Mouse (Mus musculus): ENCODE measurements at regions not wholly inside any gene's neighbourhood (a gene's known extent, or its start where the extent isn't known, plus 50 kb on each side); places are given as distances from the start of the nearest gene placed in this dataset.
A peak's percentile ranks its signal among the peaks of the same experiment; 100 is the strongest.

DNA sequence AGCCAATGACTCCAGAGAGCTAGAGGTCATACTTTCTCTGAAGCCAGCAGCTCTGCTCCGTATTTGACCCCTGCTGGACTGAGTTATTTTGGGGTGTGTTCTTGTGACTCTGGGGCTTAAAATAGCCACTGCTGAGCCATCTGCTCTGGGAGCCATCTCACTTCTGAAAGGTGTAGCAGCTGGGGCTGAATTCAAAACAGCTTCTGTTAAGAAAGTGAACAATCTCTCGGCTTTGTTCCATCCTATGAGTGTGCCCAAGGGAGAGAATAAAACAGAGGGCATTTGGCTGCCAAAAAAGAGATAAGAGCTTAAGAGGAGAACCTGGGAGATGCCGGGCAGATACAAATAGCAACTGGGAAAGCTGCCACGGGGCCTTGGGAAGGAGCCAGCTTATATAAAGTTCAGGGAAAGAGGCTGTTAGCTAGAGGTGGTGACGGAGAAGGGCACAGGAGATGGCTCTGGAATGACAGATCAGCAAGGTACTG is 611.7 kb upstream of the Castor2 start:
- DNase-seq, result peak; percentile 57

DNA sequence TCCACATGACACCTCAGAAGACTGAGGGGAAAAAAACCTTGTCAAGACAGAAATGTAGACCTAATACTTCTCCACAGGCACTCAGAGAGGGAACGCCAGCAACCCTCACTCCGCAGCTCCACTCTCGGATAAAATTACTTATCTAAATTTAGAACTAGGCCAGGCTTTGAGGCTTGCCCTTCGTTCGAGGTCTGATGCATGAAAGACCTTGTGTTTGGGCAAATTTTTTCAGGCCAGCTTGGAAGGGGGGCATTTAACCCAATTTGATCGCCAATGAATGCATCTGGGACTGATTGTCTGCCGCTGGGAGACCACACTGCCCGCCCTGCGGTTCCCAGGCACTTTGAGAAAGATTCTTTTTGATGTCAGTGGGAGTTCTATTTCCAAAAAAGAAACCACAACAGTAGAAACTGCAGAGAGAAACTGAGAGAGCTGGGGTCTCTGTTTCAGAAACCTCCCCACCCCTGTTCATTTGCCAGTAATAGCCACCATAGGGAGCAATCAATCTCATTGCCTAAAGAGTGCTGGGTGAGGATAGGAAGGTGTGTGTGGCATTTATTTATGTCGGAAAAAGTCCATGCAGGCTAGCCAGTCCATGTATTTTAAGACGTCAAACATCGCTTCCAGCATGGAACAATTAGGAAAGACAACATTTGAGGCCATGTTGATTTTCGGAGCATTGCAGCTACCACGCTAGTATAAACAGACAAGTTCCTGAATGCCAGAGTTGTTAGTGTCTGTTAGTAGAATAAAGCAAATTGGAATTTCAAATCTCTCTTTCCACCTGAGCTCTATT is 617.0 kb upstream of the Castor2 start:
- DNase-seq, result peak; percentile 14

DNA sequence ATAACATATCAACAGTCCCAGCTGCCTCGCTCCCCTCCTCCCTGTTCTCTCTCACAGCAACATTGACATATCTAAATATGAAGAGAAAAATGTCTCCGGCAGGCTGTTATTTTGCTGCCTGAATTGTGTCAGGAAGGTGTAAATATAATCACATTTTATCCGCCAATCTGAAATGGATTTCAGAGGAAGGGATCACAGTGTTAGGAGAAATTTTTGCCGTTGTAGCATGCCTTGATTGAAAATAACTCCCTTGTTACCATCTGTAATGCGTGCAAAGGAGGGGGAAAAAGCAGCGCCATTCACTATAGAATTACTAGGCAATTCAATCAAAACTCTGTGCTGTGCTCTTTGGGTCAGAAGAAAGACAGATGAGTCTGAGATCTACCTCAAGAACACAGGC is 620.3 kb upstream of the Castor2 start:
- DNase-seq, result no peak

DNA sequence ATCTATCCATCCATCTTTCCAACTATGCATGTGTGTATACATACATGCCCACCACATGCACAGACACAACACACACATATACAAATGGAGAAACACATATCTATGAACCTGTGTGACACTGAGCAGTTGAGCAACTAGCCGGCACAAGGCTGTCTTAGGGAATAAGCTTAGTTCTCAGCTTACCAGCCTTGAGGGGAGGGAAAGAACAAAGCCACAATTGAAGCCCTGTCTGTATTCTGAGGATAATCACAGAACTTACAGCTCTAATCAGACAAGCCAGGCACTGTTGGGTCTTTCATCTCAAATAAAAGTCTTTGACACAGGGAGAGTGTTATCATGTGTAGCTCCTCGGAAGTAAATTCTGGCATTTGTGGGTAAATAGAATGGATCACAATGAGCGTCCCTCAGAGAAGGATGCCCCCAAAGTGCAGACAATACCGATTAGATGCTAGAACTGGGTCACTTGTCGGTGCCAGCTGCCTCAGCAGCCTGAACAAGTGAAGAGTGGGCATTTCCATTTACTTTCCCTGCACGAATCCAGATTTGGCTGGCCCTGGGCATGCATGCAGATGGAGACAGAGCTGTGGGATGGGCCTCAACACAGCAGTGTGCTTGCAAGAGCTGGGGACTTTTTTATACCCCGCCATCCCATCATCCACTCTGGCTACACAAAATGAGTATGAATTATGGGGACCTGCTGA is 646.0 kb upstream of the Castor2 start:
- peak; percentile 48 for DNase-seq

DNA sequence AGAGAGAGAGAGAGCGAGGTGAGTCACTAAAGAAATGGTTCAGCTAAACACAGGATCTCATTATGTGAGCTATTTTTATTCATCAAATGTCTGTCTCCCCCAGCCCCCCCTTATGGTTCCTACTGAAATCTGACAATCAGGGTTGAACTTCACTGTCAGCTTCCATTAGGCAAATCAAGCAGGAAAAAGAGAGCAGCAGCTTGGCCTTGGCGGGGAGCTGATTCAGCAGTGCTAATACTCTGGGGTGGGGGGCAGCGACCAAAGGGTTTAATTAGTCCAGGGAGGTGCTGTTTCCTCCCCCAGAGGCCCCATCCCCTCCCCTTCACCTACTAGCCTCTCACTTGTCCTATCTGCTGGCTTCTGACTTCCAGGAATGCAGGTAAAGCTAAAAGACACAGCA is 649.6 kb upstream of the Castor2 start:
- no peak for DNase-seq

DNA sequence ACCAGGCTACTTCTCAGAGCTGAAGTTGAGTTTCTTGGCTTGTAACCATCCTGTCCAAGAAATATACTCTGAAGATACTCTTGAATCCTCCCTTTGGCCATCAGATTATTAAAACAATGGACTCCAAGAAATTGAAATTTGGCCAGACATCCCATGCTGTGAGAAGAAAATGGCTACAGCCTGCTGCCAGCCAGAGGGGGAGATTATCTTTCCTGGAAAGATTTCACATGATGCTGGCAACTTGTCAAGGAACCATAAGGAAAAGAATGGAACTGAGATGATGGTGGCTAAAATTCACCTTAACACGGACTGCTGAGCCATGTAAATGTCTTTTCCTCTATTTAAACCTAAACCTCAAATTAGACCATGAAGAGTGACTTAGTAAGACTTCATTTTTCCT is 698.7 kb upstream of the Castor2 start:
- DNase-seq, result no peak

DNA sequence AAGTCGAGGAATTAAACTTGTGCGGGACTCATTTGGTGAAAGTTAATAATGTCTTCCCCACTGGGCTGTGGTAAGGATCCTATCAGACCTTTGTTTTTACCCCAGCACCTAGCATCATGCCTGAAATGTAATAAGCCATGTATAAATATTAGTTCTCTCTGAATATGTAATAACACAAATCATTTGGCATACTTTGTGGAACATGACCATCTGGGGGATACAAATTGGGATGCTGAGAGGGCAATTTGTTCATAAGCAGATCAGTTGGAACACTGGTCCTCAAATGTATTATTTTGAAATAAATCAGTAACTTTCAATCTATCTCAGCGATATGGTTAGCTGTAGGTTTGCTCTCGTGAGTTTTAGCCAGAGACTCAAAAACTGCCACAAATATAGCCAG is 709.6 kb upstream of the Castor2 start:
- no peak for DNase-seq

DNA sequence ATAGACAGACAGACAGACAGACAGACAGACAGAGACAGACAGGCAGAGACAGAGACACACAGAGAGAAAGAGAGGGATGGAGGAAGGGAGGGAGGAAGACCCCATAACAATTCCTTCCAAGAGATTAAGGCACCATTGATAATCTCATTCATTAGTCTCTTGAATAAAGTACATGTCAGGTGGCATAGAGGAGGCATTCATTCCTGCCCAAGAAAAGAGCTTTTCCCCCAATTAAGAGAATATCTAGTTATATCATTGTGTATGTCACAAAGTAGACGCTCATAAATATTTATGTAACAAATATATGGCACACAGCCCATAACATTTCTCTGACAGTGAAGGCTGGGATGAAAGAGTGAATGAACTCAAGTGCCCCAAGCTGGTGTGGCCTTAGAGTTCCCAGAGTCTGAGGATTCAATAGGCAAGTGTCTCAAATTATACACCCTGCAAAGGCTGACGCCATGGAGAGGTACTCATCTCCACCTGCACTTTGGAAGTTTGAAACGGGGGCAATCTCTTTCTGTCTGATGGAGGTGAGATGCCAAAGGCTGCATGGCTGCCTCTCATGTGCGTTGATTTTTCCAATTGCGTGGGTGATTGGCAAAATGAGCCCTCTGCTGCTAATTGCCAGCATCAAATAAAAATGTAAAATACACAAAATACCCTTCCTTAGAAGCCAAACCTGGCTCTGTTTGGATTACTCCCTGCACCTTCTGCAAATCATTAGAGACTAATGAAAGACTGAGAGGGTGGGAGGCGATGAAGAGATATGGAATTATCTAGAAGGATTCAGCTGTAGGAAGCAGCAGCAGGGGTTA is 710.3 kb upstream of the Castor2 start:
- no peak for DNase-seq

DNA sequence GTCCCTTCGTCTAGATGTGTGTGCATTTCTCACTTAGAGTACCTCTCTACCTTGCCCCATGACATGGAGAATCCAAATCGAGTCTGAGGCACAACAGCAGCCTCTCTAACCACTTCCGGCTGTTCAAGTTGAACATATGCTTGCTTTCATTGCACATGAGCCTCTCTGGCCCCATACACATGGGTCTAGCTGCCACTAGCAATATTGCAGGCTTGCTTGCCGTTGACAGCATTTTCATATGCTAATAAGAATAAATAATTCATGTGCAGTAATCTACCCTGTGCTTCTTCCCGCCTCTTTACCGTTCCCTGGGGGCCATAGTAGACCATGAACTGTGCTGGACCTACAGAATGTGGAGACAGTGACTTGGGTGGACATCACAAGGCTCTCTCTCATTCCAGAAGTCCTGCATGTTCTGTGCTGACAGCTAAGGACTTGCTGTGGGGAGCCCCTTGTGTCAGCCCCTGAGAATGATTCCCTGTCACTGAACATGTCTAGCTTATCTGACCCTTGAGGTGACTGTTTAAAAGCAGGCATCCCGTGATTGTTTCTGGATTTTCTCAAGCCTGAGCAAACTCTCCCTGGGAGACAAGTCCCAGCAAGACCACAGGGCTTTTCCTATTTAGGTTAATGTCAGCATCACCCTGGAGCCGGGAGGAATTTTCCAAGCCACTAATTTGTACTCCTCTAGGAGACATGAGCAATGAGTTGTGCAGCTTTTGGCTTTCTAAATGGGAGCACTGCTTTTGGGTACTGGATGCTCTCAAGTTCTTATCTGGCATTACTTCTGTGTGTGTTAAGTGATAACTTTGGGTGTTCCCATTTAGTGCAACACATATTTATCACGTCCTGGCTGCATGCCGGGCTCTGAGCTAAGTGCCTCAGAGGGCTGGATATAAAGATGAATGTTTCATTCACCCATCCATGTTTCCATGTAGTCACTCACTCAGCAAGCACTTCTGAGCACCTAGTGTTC is 713.8 kb upstream of the Castor2 start:
- peak; percentile 36 for DNase-seq

DNA sequence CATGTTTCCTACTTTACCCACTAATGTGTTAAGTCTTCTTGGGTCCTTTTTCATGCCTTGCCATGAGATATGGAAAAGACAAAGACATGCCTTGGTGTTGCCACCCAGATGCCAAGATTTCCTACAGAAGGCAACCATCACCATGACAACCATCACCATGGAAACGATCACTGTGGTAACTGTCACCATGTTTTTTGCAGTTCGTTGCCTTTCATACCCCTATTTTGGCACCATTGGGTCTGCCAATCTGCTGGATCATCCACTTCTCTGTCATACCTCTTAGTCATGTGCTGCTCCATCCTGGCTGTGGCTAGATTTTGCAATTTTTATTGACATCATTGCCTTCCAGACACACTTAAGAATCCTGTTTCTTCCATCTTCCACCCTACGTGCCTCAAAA is 733.7 kb upstream of the Castor2 start:
- DNase-seq, result peak; percentile 74

DNA sequence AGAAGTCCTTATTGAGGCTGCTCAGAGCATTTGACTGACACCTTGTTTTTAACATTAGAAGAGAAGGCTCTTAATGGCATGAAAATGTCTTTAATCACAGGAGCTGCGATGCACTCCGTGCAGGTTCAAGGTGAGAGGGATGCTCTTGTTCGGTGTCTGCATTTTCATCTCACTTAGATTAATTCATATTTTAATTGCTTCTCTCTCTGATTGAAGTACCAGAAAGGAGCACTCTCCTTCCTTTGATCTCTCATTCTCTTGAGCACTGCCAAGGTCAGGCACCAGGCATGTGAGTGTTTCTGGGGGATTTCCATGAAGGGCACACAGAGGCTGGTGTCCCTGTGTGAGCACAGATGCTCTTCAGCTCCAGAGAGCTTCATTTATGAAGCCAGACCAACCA is 752.0 kb upstream of the Castor2 start:
- DNase-seq, result no peak

DNA sequence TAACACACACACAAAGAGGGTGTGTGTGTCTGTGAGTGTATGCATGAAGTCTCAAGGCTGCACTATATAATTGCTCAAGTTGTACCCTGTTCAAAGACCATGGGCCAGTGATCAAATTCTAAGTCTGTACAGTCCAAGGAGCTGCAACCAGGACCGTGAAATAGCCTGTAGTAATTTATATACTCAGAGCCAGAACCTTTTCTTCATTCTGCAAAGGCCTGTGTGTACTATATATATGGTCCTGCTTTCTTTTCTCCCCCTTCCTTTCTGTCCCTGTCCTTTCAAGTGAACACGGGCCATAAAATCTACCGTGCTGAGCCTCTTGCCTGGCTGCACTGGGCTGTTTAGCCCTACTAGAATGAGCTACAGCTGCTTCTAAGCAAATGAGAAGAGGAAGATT is 757.5 kb upstream of the Castor2 start:
- DNase-seq, result no peak

DNA sequence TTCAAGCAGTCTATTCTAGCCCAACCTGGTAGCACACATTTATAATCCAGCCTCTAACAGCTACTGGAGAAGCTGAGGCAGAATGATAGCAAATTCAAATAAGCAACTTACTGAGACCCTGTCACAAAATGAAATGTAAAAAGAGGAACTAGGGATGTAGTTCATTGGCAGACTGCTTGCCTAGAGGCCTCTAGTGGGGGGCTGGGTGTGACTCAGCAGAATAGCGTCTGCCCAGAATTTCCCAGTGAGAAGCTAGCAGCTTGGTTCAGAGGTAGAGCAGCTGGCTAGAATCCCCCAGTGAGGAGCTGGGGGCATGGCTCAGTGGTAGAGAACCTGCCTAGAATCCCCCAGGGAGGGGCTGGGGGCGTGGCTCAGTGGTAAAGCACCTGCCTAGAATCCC is 777.5 kb upstream of the Auts2 start:
- DNase-seq, result no peak

DNA sequence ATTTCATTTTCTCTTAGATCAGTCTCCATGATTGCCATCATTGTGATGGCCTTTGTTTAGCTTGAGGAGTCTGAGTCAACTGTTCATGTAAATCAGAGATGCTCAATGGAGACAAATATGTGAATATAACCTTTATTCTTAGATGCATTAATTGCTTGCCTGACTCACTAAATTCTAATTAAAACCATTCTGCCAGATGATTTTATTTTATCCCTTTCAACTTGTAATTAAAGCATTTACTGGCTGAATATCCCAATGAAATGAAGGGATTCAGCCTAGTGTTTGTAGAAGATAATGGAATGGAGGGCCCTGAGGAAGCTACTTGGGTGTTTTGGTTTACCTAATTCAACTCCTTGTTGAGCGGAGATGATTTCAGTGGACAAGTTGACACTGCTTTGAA is 777.1 kb upstream of the Auts2 start:
- no peak for DNase-seq

DNA sequence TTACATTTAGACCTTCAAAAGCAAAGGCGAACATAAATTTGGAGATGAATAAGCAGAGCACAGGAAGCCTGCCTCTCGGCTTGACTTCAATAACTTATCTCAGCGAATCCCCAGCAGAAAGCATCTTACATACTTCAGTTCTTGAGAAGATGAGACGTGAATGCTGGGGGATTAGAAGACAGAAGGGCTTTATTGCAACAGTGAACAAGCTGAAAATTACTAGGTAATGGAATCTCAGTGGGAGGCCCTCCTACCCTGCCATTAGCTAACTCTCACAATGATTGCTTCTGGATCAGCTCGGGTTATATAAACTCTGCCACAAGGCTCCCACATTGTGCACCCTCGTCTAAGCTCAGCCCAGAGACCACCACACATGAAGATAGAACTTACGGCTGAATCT is 770.9 kb upstream of the Auts2 start:
- no peak for DNase-seq

DNA sequence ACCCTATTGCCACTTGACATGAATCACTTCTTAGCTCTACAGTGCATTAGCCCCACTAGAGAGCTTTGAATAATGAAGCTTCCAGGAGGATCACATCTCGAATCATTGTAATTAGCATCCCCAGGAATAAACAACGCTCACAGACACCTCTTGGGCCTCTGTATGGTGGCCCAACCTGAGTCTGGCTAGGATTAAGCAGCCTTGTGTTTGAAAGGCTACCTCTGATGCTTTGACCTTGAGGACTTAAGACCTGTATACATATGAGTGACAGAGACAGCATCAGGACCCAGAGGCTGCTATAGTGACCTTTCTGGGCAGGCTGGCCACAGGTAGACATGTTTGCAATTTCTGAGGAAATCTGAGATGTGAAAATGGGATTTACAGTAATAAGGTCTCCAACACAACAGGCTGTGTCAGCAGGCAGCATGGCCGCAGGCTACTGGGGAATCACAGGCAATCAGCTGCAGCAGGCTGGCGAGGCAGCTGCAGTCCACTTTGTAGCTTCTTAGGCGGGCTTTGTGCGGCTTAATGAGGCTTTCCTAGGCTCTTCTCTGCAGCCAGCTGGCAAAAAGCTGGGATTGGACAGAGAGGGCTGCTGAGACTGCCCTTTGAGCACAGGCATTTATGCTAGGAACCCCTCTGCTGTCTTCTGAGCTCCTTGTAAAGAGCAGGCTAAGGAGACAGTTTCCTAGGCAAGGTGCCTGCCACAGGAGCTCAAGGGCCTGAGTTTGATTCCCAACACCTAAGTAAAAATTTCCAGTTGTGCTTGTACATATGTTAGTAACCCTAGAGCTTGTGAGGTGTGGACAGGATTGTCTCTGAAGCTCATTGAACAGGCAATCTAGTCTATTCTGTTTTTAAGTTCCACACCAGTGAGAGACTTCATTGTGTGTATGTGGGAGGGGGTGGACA is 768.1 kb upstream of the Auts2 start:
- peak; percentile 44 for DNase-seq

DNA sequence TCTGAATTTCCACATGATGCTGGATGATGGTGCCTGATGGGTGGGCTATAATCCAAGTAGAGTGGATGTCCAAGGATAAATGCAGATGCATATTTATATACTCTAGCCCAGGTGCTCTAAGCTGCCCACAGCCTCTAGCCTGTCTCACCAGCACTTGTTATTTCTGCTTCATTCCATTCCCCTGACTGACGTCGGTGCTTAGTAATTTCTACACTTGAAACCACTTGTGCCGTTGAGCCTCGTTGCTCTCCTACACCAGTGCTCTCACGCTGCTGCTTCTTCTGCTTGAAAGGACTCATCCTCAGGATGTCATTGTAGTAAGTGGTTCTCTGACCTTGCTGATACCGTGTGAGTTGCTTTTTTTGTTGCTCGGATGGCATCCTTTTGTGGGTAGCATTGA is 724.7 kb upstream of the Auts2 start:
- no peak for DNase-seq

DNA sequence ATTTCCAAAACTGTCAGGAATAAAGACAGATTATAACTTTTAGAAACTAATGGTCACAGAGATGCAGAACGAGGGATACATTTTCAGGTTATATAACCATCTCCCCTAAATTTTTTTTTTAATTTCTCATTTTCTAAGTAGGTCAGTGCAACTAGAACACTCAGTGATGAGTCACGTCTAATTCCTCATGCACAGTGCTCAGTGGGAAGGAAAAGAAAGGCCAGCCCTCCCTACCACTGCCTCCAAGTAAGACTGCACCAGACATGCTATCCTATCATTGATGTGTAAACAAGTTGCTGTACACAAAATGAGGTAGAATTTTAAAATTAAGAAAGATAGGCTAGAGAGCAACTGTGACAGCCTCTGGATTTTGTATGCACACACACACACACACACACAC is 724.2 kb upstream of the Auts2 start:
- DNase-seq, result no peak

DNA sequence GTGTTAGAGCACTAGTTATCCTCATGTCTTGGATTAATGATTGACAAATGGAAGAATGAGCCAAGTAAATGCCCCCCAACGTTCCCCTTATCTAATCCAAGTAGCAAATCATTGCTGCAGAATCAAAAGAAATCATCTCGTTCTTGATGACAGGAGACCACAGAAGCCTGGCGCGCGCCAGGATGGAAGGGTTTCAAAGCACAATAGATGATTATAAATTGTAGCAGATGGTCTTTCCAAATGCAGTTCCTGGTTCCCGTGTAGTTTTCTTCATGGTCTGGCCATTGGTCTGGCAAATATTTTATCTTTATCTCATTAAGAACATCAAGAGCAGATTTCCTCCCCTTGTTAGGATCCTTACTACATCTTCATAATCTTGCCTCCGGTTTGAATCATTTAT is 721.8 kb upstream of the Auts2 start:
- DNase-seq, result no peak

DNA sequence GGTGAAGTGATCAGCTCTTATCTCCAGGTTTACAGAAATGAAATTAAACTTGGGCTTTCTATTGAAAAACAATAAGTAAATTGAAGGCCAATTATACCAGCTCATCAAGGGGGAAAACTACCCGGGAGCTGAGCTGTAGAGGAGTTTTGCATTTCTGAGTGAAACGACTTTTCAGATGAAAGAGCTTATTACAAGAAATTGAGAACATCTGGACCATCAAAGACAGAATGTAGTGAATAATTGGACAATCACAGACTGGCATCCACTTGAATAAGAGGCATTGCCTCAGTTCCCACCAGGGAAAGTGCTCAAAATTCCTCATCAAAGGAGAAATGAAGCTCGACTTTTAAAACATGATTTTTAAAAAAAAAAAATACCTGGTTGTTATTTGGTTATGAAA is 675.7 kb upstream of the Auts2 start:
- DNase-seq, result no peak

DNA sequence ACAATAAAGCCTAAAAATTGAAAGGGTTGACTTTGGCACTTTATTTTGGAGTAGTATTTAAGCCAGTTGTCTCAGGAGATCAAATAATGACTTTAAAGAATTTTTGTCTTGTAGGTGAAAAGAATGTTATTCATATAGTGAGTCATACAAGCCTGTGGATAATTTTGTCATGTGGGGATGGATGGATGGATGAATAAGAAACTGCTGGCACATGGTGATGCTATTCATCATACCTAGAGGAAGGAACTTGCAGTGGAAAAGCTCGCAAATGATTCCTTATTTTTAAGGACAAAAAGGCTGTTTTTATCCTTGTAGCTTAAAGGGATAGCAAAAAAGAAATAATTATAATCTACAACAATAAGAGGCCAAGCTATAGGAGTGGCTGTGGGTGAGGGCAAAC is 655.4 kb upstream of the Auts2 start:
- no peak for DNase-seq

Measured in right cerebral cortex, postnatal 4 days (tissue).